Mouse (Mus musculus) testis, adult 2 months (tissue): ENCODE data around the gene Fbxo10. TPM values are rescaled to one million over a fixed set of nuclear protein-coding genes. Genes with fewer than 3 reads are reported as not detected.
"Not testable (repeated sequence)": the region's sequence is repeated elsewhere in the genome, so short reads cannot be mapped to it uniquely, and the experiment has no call there.

ENCODE experiments used
- H3K27ac ChIP-seq: fragments of 200-500 bp; 2 replicates; pipeline ENCODE4 v1.5.1; 2012; ENCODE audit warnings: low read depth, low read length; ENCODE audit not compliant: control insufficient read depth, insufficient read depth
- H3K27me3 ChIP-seq: fragments of 200-500 bp; 2 replicates; pipeline ENCODE4 v1.6.1; 2012; ENCODE audit warnings: mild to moderate bottlenecking, low read length, moderate library complexity; ENCODE audit not compliant: control insufficient read depth, insufficient read depth
- H3K36me3 ChIP-seq: fragments of 200-500 bp; 2 replicates; pipeline ENCODE4 v1.6.1; 2012; ENCODE audit warnings: mild to moderate bottlenecking, low read length; ENCODE audit not compliant: control insufficient read depth, insufficient read depth
- H3K4me1 ChIP-seq: fragments of 200-500 bp; 2 replicates; pipeline ENCODE4 v1.6.1; 2012; ENCODE audit warnings: low read length; ENCODE audit not compliant: control insufficient read depth, insufficient read depth
- H3K4me3 ChIP-seq: fragments of 200-500 bp; 2 replicates; pipeline ENCODE4 v1.5.1; 2012; ENCODE audit warnings: low read depth, mild to moderate bottlenecking, low read length, moderate library complexity, mixed read lengths; ENCODE audit not compliant: control insufficient read depth
- CTCF ChIP-seq: fragments of 200-500 bp; IDR thresholded peaks from 2 replicates; pipeline ENCODE4 v1.5.1; 2012; ENCODE audit warnings: low read depth, mild to moderate bottlenecking, inconsistent platforms, low read length, moderate library complexity; ENCODE audit not compliant: control insufficient read depth, insufficient read depth, insufficient replicate concordance
- POLR2A ChIP-seq: fragments of 200-500 bp; IDR thresholded peaks from 2 replicates; pipeline ENCODE4 v1.6.1; 2012; ENCODE audit warnings: low read depth, mild to moderate bottlenecking, inconsistent platforms, low read length, moderate library complexity; ENCODE audit not compliant: control insufficient read depth
- polyA plus RNA-seq: library from polyadenylated mRNA; depleted of rRNA; stranded (reverse); fragments of >200 nt; gene quantifications from 2 replicates; pipeline ENCODE4 v1.2.3, GENCODE M21; 2012

Gene Fbxo10
- polyA plus RNA-seq, 1 experiment: 3.0 TPM

- Histone ChIP-seq H3K27me3 (no peaks in the 10 kb centered on the region), H3K4me1 (no peaks in the 10 kb centered on the region), H3K36me3 (no peaks in the 10 kb centered on the region), H3K4me3 (no peak overlapping the region), H3K27ac (no peak overlapping the region)
- TF ChIP-seq POLR2A (no peak), CTCF (no peak)
Measured at GRCm38 (mm10) chr4:45067742-45068141, 16.7 kb downstream of the Fbxo10 start.

GRCm38 (mm10) chr4:45066036-45066730 is 18.2 kb downstream of the Fbxo10 start:
- no peak overlapping the region for H3K27ac ChIP-seq
- H3K27me3 ChIP-seq: no peaks in the 10 kb centered on the region
- no peaks in the 10 kb centered on the region for H3K36me3 ChIP-seq
- no peaks in the 10 kb centered on the region for H3K4me1 ChIP-seq
- no peak for TF ChIP-seq POLR2A
- no peak for TF ChIP-seq CTCF
- no peak overlapping the region for H3K4me3 ChIP-seq

GRCm38 (mm10) chr4:45064577-45064976 is 19.8 kb downstream of the Fbxo10 start:
- Histone ChIP-seq H3K4me3 (no peak overlapping the region), H3K4me1 (no peaks in the 10 kb centered on the region), H3K27ac (no peak overlapping the region), H3K36me3 (no peaks in the 10 kb centered on the region), H3K27me3 (no peaks in the 10 kb centered on the region)
- no peak for TF ChIP-seq CTCF
- no peak for TF ChIP-seq POLR2A

GRCm38 (mm10) chr4:45063836-45064235 is 20.6 kb downstream of the Fbxo10 start:
- H3K27me3 ChIP-seq, H3K27ac ChIP-seq: not testable (repeated sequence)

GRCm38 (mm10) chr4:45055451-45055850 is 29.0 kb downstream of the Fbxo10 start:
- no peaks in the 10 kb centered on the region for H3K36me3 ChIP-seq

More at GRCm38 (mm10) chr4:45063836-45064235, 20.6 kb downstream of the Fbxo10 start:
- not testable (repeated sequence) for H3K36me3 ChIP-seq, H3K4me1 ChIP-seq, H3K4me3 ChIP-seq

GRCm38 (mm10) chr4:45054862-45055261 is 29.5 kb downstream of the Fbxo10 start:
- Histone ChIP-seq H3K27ac (no peak overlapping the region), H3K27me3 (no peaks in the 10 kb centered on the region), H3K4me1 (no peaks in the 10 kb centered on the region), H3K4me3 (no peak overlapping the region), H3K36me3 (no peaks in the 10 kb centered on the region)
- TF ChIP-seq CTCF: no peak
- no peak for TF ChIP-seq POLR2A

More at GRCm38 (mm10) chr4:45055451-45055850, 29.0 kb downstream of the Fbxo10 start:
- Histone ChIP-seq H3K4me1 (no peaks in the 10 kb centered on the region), H3K27me3 (no peaks in the 10 kb centered on the region), H3K4me3 (no peak overlapping the region), H3K27ac (no peak overlapping the region)
- no peak for TF ChIP-seq CTCF
- TF ChIP-seq POLR2A: no peak

GRCm38 (mm10) chr4:45047956-45048355 is 36.4 kb downstream of the Fbxo10 start:
- H3K4me1 ChIP-seq: no peaks in the 10 kb centered on the region
- no peak overlapping the region for H3K4me3 ChIP-seq
- no peaks in the 10 kb centered on the region for H3K27me3 ChIP-seq
- H3K36me3 ChIP-seq: no peaks in the 10 kb centered on the region
- no peak overlapping the region for H3K27ac ChIP-seq
- TF ChIP-seq POLR2A (no peak), CTCF (no peak)
